Mouse (Mus musculus) neural tube, postnatal 0 days (tissue): ENCODE results near the gene Sgk1. TPM values are rescaled to one million over a fixed set of nuclear protein-coding genes. Genes with fewer than 3 reads are reported as not detected.

Source experiments
- polyA plus RNA-seq: library from polyadenylated mRNA; unstranded; fragments of >200 nt; fragmentation: Nextera tagmentation; extraction: Ambion mirVana; gene quantifications from 2 replicates; pipeline ENCODE4 v1.2.1, GENCODE M21; 2015

Gene Sgk1
- polyA plus RNA-seq = 29.3 and 37.0 TPM in 2 replicates

DNA sequence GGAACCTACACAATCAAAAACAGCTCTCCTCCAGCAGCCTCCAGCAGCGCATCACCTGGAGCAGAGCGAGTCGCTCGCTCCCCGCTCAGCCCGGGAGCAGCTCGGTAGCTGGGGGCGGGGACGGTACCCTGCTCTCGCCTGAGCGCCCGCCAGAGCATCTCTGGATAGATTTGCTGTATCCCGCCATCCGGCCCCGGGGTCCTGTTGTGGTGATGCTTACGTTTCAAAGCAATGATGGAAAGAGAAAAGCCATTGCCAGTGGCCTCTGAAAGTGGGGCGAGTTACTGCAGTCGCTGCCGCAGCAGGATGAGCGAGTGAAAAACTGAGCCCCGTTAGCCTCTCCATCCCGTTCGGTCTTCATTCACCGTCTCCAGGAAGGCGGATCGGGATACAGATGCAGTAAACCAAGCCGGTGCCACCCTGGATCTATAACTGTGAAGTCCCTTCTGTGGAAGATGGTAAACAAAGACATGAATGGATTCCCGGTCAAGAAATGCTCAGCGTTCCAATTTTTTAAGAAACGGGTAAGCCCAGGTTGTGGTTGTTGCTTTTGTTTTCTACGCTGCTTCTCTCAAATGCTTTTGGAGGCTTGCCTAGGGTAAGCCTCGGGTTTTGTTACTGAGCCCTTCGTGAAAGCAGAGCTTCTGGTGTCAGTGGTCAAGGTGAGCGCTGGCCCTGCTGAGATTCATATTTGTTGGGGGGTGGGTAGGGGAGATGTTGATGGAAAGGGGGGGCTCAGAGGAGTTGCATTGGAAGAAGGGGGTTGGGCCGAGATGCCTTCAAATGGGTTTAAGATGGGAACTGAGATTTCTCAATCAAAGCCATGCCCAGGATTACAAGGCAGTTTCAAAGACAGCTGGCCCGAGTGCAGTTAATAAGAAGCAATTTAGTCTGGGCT, at the start of gene Sgk1:
Sgk1 (plus strand) TSS at position 1 of the 898 bp plus-strand sequence.

Other genes starting within 250 kb of the Sgk1 start
- gene 4930444G20Rik, start 185.9 kb downstream of the Sgk1 start, polyA plus RNA-seq = not detected in 2 replicates